Mouse (Mus musculus) small intestine, adult 2 months (tissue): Measurements from ENCODE around the gene Mynn. TPM values are rescaled to one million over a fixed set of nuclear protein-coding genes. Genes with fewer than 3 reads are reported as not detected.

Experiments
- H3K27ac ChIP-seq: fragments of 200-500 bp; 2 replicates; pipeline ENCODE4 v1.5.1; 2012; ENCODE audit warnings: low read depth, low read length, control low read depth, inconsistent platforms; ENCODE audit not compliant: insufficient read depth
- H3K27me3 ChIP-seq: fragments of 200-500 bp; 2 replicates; pipeline ENCODE4 v1.6.1; 2012; ENCODE audit warnings: mild to moderate bottlenecking, moderate library complexity, low read length, inconsistent platforms; ENCODE audit not compliant: control insufficient read depth, insufficient read depth
- H3K36me3 ChIP-seq: fragments of 200-500 bp; 2 replicates; pipeline ENCODE4 v1.6.1; 2012; ENCODE audit warnings: mild to moderate bottlenecking, low read length, control low read depth, inconsistent platforms; ENCODE audit not compliant: control insufficient read depth, insufficient read depth
- H3K4me1 ChIP-seq: fragments of 200-500 bp; 2 replicates; pipeline ENCODE4 v1.6.1; 2012; ENCODE audit warnings: low read length, inconsistent platforms, mixed read lengths; ENCODE audit not compliant: control insufficient read depth, insufficient read depth, insufficient read length
- H3K4me3 ChIP-seq: fragments of 200-500 bp; 2 replicates; pipeline ENCODE4 v1.5.1; 2012; ENCODE audit warnings: low read depth, mild to moderate bottlenecking, control low read depth, inconsistent platforms, low read length, moderate library complexity
- CTCF ChIP-seq: fragments of 200-500 bp; IDR thresholded peaks from 2 replicates; pipeline ENCODE4 v1.5.1; 2012; ENCODE audit warnings: low read depth, mild to moderate bottlenecking, control low read depth, inconsistent platforms, low read length, moderate library complexity, mixed read lengths; ENCODE audit not compliant: insufficient replicate concordance, insufficient read length; ENCODE audit errors: extremely low read depth
- POLR2A ChIP-seq: fragments of 200-500 bp; IDR thresholded peaks from 2 replicates; pipeline ENCODE4 v1.6.1; 2012; ENCODE audit warnings: low read depth, mild to moderate bottlenecking, control low read depth, inconsistent platforms, low read length, moderate library complexity
- WGBS: fragments of 180-500 bp; shearing (Covaris S2); methylation state at CpG from one replicate; pipeline ENCODE4 v1.1.7; 2018; 5-methylcytosine and 5-hydroxymethylcytosine counted together
- polyA plus RNA-seq: library from polyadenylated mRNA; depleted of rRNA; stranded (reverse); fragments of >200 nt; gene quantifications from 2 replicates; pipeline ENCODE4 v1.2.3, GENCODE M21; 2012; rRNA removed

The Mynn gene
- polyA plus RNA-seq, 1 experiment: 4.3 TPM

DNA sequence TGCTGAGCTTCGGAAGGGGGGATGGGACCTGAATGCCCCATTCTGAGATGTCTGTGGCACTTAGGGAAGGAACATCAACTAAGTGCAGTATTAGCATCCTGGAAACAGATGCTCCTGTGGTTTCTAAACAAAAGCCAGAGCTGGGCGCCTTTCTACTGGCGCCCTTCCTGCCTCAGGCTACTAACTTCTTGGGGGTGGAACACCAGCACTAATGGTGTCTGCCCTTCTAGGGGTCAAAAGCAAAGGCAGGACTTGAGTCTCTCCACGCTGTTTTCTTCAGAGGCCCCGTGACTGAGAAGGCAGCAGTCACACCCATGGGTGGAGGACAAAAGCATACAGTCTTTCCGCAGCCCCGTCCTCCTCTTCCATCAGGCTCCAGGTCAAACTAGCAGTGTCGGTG, 44.9 kb downstream of the Mynn start:
- no peak overlapping the region for H3K27ac ChIP-seq
- TF ChIP-seq POLR2A: no peak
- TF ChIP-seq CTCF: no peak
- peaks cover 2% of the 10 kb centered on the region for H3K4me1 ChIP-seq
- no peaks in the 10 kb centered on the region for H3K36me3 ChIP-seq
- H3K27me3 ChIP-seq: peaks cover 8% of the 10 kb centered on the region; the same call in 1 of the 2 replicates
- no peak overlapping the region for H3K4me3 ChIP-seq
- 56% methylated on average over 8 of the region's 8 CpGs for WGBS

DNA sequence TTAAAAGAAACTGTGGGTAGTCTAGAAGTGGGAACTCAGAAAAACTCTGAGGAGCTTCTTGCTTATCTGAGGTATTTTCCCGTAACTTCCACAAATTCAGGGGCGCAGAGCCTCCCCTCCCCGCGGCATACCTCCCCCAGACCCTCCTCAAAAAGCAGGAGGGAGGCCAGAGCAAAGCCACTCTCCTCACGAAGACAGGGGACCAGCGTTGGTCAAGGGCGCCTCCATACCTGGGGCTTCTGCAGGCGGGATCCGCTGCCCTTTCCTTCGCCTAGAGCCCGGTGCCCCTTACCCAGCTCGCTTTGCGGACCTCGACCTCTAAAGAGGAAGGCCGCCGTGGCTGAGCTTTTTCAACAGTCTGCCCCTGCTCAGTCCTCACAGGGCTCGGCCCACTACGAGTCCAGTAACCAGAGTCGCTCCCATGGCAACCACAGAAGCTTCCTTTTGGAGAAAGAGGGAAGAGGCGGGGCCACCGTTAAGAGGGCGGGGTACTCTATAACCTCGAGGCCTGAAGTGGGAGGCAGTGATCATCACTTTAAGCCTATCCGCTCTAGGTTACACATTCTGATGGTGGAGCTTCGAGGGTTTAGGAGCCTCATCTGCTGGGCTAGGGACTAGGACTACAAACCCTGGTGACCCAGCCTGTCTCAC, 45.7 kb downstream of the Mynn start, which contains the start of gene Lrrc34:
Lrrc34 (minus strand) TSS at position 430 of the 651 bp plus-strand sequence.
- TF ChIP-seq POLR2A (no peak), CTCF (no peak)
- no peak within 1 kb of the TSS for H3K27ac ChIP-seq
- H3K36me3 ChIP-seq: no peaks in the 10 kb centered on the region
- WGBS: 5% methylated on average over 25 of the region's 25 CpGs
- peaks cover 8% of the 10 kb centered on the region; the same call in 1 of the 2 replicates for H3K27me3 ChIP-seq
- peaks cover 2% of the 10 kb centered on the region for H3K4me1 ChIP-seq
- H3K4me3 ChIP-seq: peak within 1 kb of the TSS; percentile 32; the same call in 1 of the 2 replicates

DNA sequence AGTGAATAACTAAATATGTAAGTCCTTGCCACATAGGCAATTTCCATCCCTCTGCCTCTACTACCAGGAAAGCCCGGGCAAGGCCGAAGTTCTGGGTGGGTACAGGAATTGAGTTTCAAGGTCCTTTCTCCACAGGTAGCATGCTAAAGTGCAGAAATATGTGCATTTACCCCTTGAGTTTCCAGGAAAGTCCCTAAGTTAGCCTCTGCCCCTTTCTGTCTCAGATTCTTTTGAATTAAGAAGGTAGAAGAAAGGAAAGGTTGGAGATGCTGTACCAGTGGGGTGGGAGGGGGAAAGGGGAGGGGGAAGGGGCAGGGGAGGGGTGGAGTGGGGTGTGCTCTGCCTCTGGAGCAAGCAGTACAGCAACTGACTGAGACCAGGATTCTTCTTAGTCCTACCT, 46.6 kb downstream of the Mynn start:
- whole genome bisulfite sequencing: 96% methylated on average over 2 of the region's 2 CpGs
- TF ChIP-seq POLR2A: no peak
- TF ChIP-seq CTCF: no peak
- peaks cover 8% of the 10 kb centered on the region; the same call in 1 of the 2 replicates for H3K27me3 ChIP-seq
- no peak overlapping the region for H3K27ac ChIP-seq
- peaks cover 2% of the 10 kb centered on the region for H3K4me1 ChIP-seq
- H3K36me3 ChIP-seq: no peaks in the 10 kb centered on the region
- no peak overlapping the region for H3K4me3 ChIP-seq

DNA sequence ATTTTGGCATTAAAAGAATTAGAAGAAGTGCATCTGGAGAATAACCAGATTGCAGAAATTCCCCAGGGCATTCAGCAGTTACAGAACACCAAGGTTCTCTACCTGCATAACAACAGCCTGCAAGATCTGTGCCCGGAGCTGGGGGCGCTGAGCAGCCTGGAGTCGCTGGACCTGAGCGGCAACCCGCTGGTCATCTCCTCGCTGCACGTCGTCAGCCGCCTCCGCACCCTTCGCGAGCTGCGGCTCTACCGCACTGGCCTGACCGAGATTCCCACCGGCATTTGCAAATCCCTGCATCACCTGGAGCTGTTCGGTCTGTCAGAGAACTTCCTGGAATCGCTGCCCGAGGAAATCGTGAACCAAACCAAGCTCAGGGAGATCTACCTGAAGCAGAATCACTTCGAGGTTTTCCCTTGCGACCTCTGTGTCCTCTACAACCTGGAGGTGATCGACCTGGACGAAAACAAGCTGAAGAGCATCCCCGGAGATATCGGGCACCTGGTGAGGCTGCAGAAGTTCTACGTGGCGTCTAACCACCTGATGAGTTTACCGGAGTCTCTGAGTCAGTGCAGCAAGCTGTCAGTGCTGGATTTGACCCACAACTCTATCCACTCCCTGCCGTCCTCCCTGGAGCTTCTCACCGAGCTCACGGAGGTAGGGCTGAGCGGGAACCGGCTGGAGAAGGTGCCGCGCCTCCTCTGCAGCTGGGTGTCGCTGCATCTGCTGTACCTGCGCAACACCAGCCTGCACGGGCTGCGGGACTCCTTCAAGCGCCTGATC, 48.4 kb downstream of the Mynn start:
- Histone ChIP-seq H3K36me3 (no peaks in the 10 kb centered on the region), H3K4me3 (peak overlapping the region; percentile 49), H3K4me1 (peaks cover 2% of the 10 kb centered on the region), H3K27ac (no peak overlapping the region), H3K27me3 (peaks cover 8% of the 10 kb centered on the region; the same call in 1 of the 2 replicates)
- TF ChIP-seq POLR2A: no peak
- peak; percentile 36; the same call in 1 of the 2 replicates for TF ChIP-seq CTCF
- WGBS: under 1% methylated on average over 41 of the region's 41 CpGs

DNA sequence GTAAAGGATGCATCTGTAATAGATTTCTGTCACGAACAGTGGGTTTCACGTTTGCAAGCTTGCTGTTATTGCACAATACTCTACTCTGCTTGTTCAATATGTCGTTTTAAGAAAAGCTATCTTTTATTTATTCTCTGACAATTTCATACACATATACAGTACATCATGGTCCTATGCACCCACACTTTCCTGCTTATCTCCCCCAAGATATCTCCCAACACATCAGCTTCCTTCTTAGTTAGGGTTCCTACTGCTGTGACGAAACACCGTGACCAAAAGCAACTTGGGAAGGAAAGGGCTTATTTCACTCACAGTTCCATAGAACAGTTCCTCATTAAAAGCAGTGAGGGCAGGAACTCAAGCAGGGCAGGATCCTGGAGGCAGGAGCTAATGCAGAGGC, 54.1 kb downstream of the Mynn start:
- Histone ChIP-seq H3K4me1 (no peaks in the 10 kb centered on the region), H3K27ac (no peak overlapping the region)
- WGBS: 77% methylated on average over 5 of the region's 5 CpGs

DNA sequence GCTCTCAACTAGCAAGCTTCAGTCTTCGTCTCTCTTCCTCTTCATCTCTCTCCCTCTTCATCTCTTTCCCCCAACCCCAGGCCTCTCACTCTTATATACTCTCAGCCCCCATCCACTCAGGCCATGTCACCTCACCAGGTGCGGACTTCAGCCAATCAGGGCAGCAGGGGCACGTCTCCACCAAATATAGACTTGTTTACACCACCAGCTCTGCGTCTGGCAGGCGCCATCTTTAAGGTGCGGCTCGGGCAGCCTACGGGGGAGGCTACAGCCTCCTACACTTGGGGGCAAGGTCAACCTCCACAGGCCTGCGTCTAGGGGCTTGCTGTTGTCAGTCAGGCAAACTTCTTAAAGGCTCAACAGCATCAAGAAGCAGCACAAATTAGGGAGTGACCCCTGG, 56.6 kb downstream of the Mynn start:
- Histone ChIP-seq H3K4me3 (no peak overlapping the region), H3K27me3 (no peaks in the 10 kb centered on the region), H3K36me3 (no peaks in the 10 kb centered on the region), H3K4me1 (no peaks in the 10 kb centered on the region), H3K27ac (no peak overlapping the region)
- WGBS: 84% methylated on average over 9 of the region's 9 CpGs
- TF ChIP-seq CTCF (no peak), POLR2A (no peak)

More for the DNA sequence above, 54.1 kb downstream of the Mynn start:
- Histone ChIP-seq H3K27me3 (no peaks in the 10 kb centered on the region), H3K4me3 (no peak overlapping the region), H3K36me3 (no peaks in the 10 kb centered on the region)
- TF ChIP-seq POLR2A: no peak
- no peak for TF ChIP-seq CTCF

Other genes starting within 250 kb of the Mynn start
- gene Mecom, start 54.1 kb upstream of the Mynn start, polyA plus RNA-seq: 2.6 and 2.8 TPM in 2 replicates
- not detected in 2 replicates for gene Actrt3, start 2.1 kb upstream of the Mynn start, polyA plus RNA-seq
- gene Lrriq4, start 42.4 kb downstream of the Mynn start, polyA plus RNA-seq: not detected in 2 replicates
- not detected in 2 replicates for gene Lrrc34, start 45.8 kb downstream of the Mynn start, polyA plus RNA-seq
- gene Lrrc31, start 97.8 kb downstream of the Mynn start, polyA plus RNA-seq: 1.7 and 4.0 TPM in 2 replicates
- not detected in 2 replicates for gene Samd7, start 144.2 kb downstream of the Mynn start, polyA plus RNA-seq
- gene Sec62, start 190.8 kb downstream of the Mynn start, polyA plus RNA-seq: 2.7 and 4.6 TPM in 2 replicates